Mouse (Mus musculus): ENCODE data around the gene Zfp444. TPM values are rescaled to one million over a fixed set of nuclear protein-coding genes. Genes with fewer than 3 reads are reported as not detected.
A peak's percentile ranks its signal among the peaks of the same experiment; 100 is the strongest.
"Not testable (repeated sequence)": the region's sequence is repeated elsewhere in the genome, so short reads cannot be mapped to it uniquely, and the experiment has no call there.

Zfp444 gene
- polyA plus RNA-seq, 1 experiment from 2014 or later: 77.6 TPM

- ATAC-seq: no peak
- H3K4me1 ChIP-seq (ENCODE audit: control insufficient read depth, insufficient read depth, low read depth, low read length): no peaks in the 10 kb centered on the region
- no peak overlapping the region for H3K4me3 ChIP-seq (ENCODE audit: low read length)
- 97% methylated on average over 2 of the region's 2 CpGs for WGBS
- H3K27ac ChIP-seq (ENCODE audit: low read depth, low read length): no peak overlapping the region
- H3K4me2 ChIP-seq (ENCODE audit: low read length): no peak overlapping the region
- no peak overlapping the region for H3K9ac ChIP-seq (ENCODE audit: low read depth, low read length)
- H3K9me3 ChIP-seq (ENCODE audit: control insufficient read depth, low read length): no peaks in the 10 kb centered on the region
- no peaks in the 10 kb centered on the region for H3K27me3 ChIP-seq (replicated peaks; ENCODE audit: control insufficient read depth, insufficient read depth, low read length)
- H3K36me3 ChIP-seq (ENCODE audit: control insufficient read depth, insufficient read depth, low read length): peaks cover 58% of the 10 kb centered on the region
Observed at GRCm38 (mm10) chr7:6186176-6186575, 14.2 kb downstream of the Zfp444 start.

- Histone ChIP-seq H3K9ac (ENCODE audit: low read depth, low read length) (no peak overlapping the region), H3K36me3 (ENCODE audit: control insufficient read depth, insufficient read depth, low read length) (peaks cover 58% of the 10 kb centered on the region), H3K9me3 (ENCODE audit: control insufficient read depth, low read length) (no peaks in the 10 kb centered on the region), H3K27ac (ENCODE audit: low read depth, low read length) (no peak overlapping the region), H3K4me1 (ENCODE audit: control insufficient read depth, insufficient read depth, low read depth, low read length) (no peaks in the 10 kb centered on the region), H3K4me2 (ENCODE audit: low read length) (no peak overlapping the region), H3K4me3 (ENCODE audit: low read length) (no peak overlapping the region), H3K27me3 (replicated peaks; ENCODE audit: control insufficient read depth, insufficient read depth, low read length) (no peaks in the 10 kb centered on the region)
- ATAC-seq: no peak
- WGBS: 69% methylated on average over 2 of the region's 2 CpGs
Observed at GRCm38 (mm10) chr7:6186756-6187155, 14.7 kb downstream of the Zfp444 start.

GRCm38 (mm10) chr7:6189542-6189941 lies 17.5 kb downstream of the Zfp444 start:
- Histone ChIP-seq H3K27me3 (replicated peaks; ENCODE audit: control insufficient read depth, insufficient read depth, low read length) (no peaks in the 10 kb centered on the region), H3K9me3 (ENCODE audit: control insufficient read depth, low read length) (no peaks in the 10 kb centered on the region), H3K4me2 (ENCODE audit: low read length) (no peak overlapping the region), H3K4me3 (ENCODE audit: low read length) (no peak overlapping the region), H3K36me3 (ENCODE audit: control insufficient read depth, insufficient read depth, low read length) (peaks cover 49% of the 10 kb centered on the region), H3K27ac (ENCODE audit: low read depth, low read length) (no peak overlapping the region), H3K4me1 (ENCODE audit: control insufficient read depth, insufficient read depth, low read depth, low read length) (no peaks in the 10 kb centered on the region), H3K9ac (ENCODE audit: low read depth, low read length) (no peak overlapping the region)
- ATAC-seq: no peak
- WGBS: 52% methylated on average over 44 of the region's 45 CpGs

GRCm38 (mm10) chr7:6191376-6191775 lies 19.4 kb downstream of the Zfp444 start:
- H3K4me2 ChIP-seq (ENCODE audit: low read length): no peak overlapping the region
- H3K4me3 ChIP-seq (ENCODE audit: low read length): no peak overlapping the region
- no peaks in the 10 kb centered on the region for H3K27me3 ChIP-seq (replicated peaks; ENCODE audit: control insufficient read depth, insufficient read depth, low read length)
- H3K27ac ChIP-seq (ENCODE audit: low read depth, low read length): no peak overlapping the region
- 44% methylated on average over 3 of the region's 3 CpGs for WGBS
- no peak for ATAC-seq
- H3K9me3 ChIP-seq (ENCODE audit: control insufficient read depth, low read length): no peaks in the 10 kb centered on the region
- no peak overlapping the region for H3K9ac ChIP-seq (ENCODE audit: low read depth, low read length)
- H3K36me3 ChIP-seq (ENCODE audit: control insufficient read depth, insufficient read depth, low read length): peaks cover 35% of the 10 kb centered on the region
- H3K4me1 ChIP-seq (ENCODE audit: control insufficient read depth, insufficient read depth, low read depth, low read length): no peaks in the 10 kb centered on the region

- Histone ChIP-seq H3K27me3 (replicated peaks; ENCODE audit: control insufficient read depth, insufficient read depth, low read length) (no peaks in the 10 kb centered on the region), H3K9me3 (ENCODE audit: control insufficient read depth, low read length) (no peaks in the 10 kb centered on the region), H3K4me3 (ENCODE audit: low read length) (no peak overlapping the region), H3K4me1 (ENCODE audit: control insufficient read depth, insufficient read depth, low read depth, low read length) (no peaks in the 10 kb centered on the region), H3K4me2 (ENCODE audit: low read length) (no peak overlapping the region), H3K9ac (ENCODE audit: low read depth, low read length) (no peak overlapping the region), H3K36me3 (ENCODE audit: control insufficient read depth, insufficient read depth, low read length) (peaks cover 10% of the 10 kb centered on the region), H3K27ac (ENCODE audit: low read depth, low read length) (no peak overlapping the region)
- ATAC-seq: peak; percentile 81
- WGBS: 16% methylated on average over 5 of the region's 5 CpGs
Observed at GRCm38 (mm10) chr7:6194129-6194528, 22.1 kb downstream of the Zfp444 start.

GRCm38 (mm10) chr7:6195777-6196176 lies 23.8 kb downstream of the Zfp444 start:
- Histone ChIP-seq H3K36me3 (ENCODE audit: control insufficient read depth, insufficient read depth, low read length) (no peaks in the 10 kb centered on the region), H3K4me1 (ENCODE audit: control insufficient read depth, insufficient read depth, low read depth, low read length) (no peaks in the 10 kb centered on the region), H3K4me2 (ENCODE audit: low read length) (no peak overlapping the region), H3K4me3 (ENCODE audit: low read length) (no peak overlapping the region), H3K9ac (ENCODE audit: low read depth, low read length) (no peak overlapping the region), H3K27me3 (replicated peaks; ENCODE audit: control insufficient read depth, insufficient read depth, low read length) (no peaks in the 10 kb centered on the region), H3K9me3 (ENCODE audit: control insufficient read depth, low read length) (no peaks in the 10 kb centered on the region), H3K27ac (ENCODE audit: low read depth, low read length) (no peak overlapping the region)
- ATAC-seq: no peak
- 46% methylated on average over 2 of the region's 2 CpGs for WGBS

GRCm38 (mm10) chr7:6196790-6197189 lies 24.8 kb downstream of the Zfp444 start, which contains the start of gene Galp:
Gene Galp, plus strand, starts transcription at chr7:6197090.
- Histone ChIP-seq H3K9ac (ENCODE audit: low read depth, low read length) (no peak within 1 kb of the TSS), H3K4me2 (ENCODE audit: low read length) (no peak within 1 kb of the TSS), H3K27me3 (replicated peaks; ENCODE audit: control insufficient read depth, insufficient read depth, low read length) (no peaks in the 10 kb centered on the region), H3K36me3 (ENCODE audit: control insufficient read depth, insufficient read depth, low read length) (no peaks in the 10 kb centered on the region), H3K9me3 (ENCODE audit: control insufficient read depth, low read length) (no peaks in the 10 kb centered on the region; the same call in 1 of the 2 replicates), H3K4me1 (ENCODE audit: control insufficient read depth, insufficient read depth, low read depth, low read length) (no peaks in the 10 kb centered on the region), H3K4me3 (ENCODE audit: low read length) (no peak within 1 kb of the TSS), H3K27ac (ENCODE audit: low read depth, low read length) (no peak within 1 kb of the TSS)
- 67% methylated on average over 3 of the region's 3 CpGs for WGBS
- no peak for ATAC-seq

- Histone ChIP-seq H3K9ac (ENCODE audit: low read depth, low read length) (no peak overlapping the region), H3K4me2 (ENCODE audit: low read length) (no peak overlapping the region), H3K27ac (ENCODE audit: low read depth, low read length) (no peak overlapping the region), H3K27me3 (replicated peaks; ENCODE audit: control insufficient read depth, insufficient read depth, low read length) (no peaks in the 10 kb centered on the region), H3K9me3 (ENCODE audit: control insufficient read depth, low read length) (no peaks in the 10 kb centered on the region; the same call in 1 of the 2 replicates), H3K4me3 (ENCODE audit: low read length) (no peak overlapping the region), H3K36me3 (ENCODE audit: control insufficient read depth, insufficient read depth, low read length) (no peaks in the 10 kb centered on the region), H3K4me1 (ENCODE audit: control insufficient read depth, insufficient read depth, low read depth, low read length) (no peaks in the 10 kb centered on the region)
- 86% methylated on average over 3 of the region's 3 CpGs for WGBS
- no peak for ATAC-seq
Observed at GRCm38 (mm10) chr7:6204200-6204599, 32.2 kb downstream of the Zfp444 start.

- H3K9me3 ChIP-seq (ENCODE audit: control insufficient read depth, low read length): 0 out of 2 replicates have a peak, but pooled peaks cover 2% of the 10 kb centered on the region
- H3K27ac ChIP-seq (ENCODE audit: low read depth, low read length): no peak overlapping the region
- H3K27me3 ChIP-seq (replicated peaks; ENCODE audit: control insufficient read depth, insufficient read depth, low read length): no peaks in the 10 kb centered on the region
- H3K36me3 ChIP-seq (ENCODE audit: control insufficient read depth, insufficient read depth, low read length): no peaks in the 10 kb centered on the region
- H3K9ac ChIP-seq (ENCODE audit: low read depth, low read length): no peak overlapping the region
- H3K4me2 ChIP-seq (ENCODE audit: low read length): no peak overlapping the region
- H3K4me1 ChIP-seq (ENCODE audit: control insufficient read depth, insufficient read depth, low read depth, low read length): no peaks in the 10 kb centered on the region
- 48% methylated on average over 5 of the region's 5 CpGs for whole genome bisulfite sequencing
- no peak overlapping the region for H3K4me3 ChIP-seq (ENCODE audit: low read length)
- ATAC-seq: no peak
Observed at GRCm38 (mm10) chr7:6213144-6213543, 41.1 kb downstream of the Zfp444 start.

GRCm38 (mm10) chr7:6214691-6215090 lies 42.7 kb downstream of the Zfp444 start:
- H3K9me3 ChIP-seq (ENCODE audit: control insufficient read depth, low read length); H3K4me2 ChIP-seq (ENCODE audit: low read length); H3K4me1 ChIP-seq (ENCODE audit: control insufficient read depth, insufficient read depth, low read depth, low read length); H3K9ac ChIP-seq (ENCODE audit: low read depth, low read length); H3K36me3 ChIP-seq (ENCODE audit: control insufficient read depth, insufficient read depth, low read length); ATAC-seq; H3K27ac ChIP-seq (ENCODE audit: low read depth, low read length); H3K27me3 ChIP-seq (replicated peaks; ENCODE audit: control insufficient read depth, insufficient read depth, low read length); H3K4me3 ChIP-seq (ENCODE audit: low read length): not testable (repeated sequence)
- 76% methylated on average over 3 of the region's 4 CpGs for WGBS
